Mouse (Mus musculus): ENCODE measurements around the gene Ppp1r8.

Gene Ppp1r8

GRCm38 (mm10) chr4:132842970-132843704, at the start of gene Ppp1r8:
Gene Ppp1r8, minus strand, starts transcription at chr4:132843169.
- peak; percentile 89 to 92 for DNase-seq

DNA sequence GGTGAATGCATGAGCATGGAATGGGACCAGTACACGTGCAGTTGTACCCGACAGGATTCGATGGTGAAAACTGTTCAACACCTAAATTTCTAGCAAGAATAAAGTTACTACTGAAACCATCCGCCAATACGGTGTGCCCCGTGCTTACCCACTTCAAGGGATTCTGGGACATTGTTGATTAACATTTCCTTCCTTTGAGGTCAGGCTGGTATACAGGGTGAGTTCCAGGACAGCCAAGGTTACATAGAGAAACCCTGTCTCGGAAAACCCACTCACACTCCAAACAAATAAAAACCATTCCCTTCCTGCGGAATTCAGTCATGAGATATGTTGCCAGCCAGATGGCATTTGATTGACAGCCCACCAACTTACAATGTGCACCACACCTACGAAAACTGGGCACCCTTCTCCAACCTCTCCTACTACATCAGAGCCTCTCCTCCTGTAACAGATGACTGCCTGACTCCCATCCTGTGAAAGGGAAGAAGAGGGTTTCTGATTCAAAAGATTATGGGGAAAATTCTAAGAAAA, 41.9 kb upstream of the Ppp1r8 start:
- DNase-seq, result peak in 1 of 2 experiments; percentile 41

DNA sequence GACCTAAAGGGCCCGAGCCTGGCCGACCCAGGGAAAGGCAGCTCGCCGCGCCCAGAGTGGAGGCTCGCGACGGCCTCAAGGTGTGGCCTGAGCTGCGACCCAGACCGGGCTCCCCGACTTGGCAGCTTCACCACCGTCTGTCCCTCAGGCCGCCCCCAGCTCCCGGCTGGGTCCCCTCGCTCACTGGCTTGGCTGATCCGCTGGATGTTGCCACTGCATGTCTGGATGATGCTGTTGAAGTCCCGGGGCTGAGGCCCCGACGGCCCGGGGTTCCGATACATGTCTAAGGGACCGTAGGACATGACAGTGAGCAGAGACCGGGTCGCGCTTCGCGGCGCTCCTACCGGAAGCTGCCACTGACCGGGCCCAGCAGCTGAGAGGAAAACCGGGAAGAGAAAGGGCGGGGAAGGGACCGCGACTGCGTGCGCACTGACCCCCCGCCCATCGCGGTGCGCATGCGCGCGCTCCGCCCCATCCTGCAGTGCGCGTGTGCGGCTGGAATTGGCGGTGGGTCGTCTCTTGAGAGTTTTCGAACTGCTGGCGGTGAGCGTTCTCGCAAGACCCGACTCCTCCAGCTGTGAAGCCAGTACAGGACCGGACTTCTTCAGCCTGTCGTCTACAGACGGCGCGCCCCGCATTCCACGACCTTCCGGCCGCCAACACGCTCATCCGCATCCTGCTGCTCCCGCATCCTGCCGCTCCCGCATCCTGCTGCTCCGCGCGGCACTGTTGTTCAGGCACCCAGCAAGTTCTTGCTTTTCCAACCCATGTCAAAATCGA, 41.3 kb upstream of the Ppp1r8 start, which contains the start of gene Stx12:
Gene Stx12, minus strand, starts transcription at position 446 of the 780 bp plus-strand sequence.
- peak; percentile 88 to 92 for DNase-seq

GRCm38 (mm10) chr4:132883561-132884063, 40.6 kb upstream of the Ppp1r8 start:
- DNase-seq, result peak in 1 of 2 experiments; percentile 23

DNA sequence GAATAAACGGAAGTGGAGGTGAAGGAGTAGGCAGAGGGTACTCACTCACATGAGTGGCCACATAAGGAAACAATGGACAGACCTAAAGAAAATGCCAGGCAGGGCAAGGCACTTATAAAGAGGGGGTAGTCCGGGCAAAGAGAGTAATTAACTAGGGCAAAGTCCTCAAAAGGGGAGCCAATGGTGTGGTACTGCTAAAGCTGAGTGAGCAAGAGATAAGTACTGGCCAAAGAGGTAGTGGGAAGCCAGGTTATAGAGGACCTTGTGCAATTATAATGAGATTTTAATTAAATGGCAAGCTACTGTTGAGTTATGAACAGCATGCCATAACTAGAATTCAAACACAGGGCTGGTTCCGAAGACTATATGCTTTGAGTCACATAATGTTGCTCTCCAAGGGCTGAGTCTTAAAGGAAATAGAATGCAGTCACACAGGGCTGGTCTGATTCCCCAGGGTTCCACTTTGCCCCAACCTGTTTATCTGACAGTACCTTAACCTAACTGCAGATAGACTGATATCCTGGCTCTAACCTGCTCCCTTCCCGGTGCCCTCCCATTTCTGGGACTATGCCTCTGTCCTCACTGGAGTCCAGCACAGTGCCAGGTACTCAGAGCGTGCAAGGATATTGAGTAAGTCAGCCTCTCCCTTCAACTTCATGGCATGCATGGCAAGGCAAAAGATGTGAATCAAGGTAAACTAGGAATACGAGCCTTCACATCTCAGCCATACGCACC, 31.6 kb upstream of the Ppp1r8 start:
- peak in 1 of 2 experiments; percentile 17 for DNase-seq

GRCm38 (mm10) chr4:132873481-132874362, 30.8 kb upstream of the Ppp1r8 start:
- DNase-seq, result peak in 1 of 2 experiments; percentile 29

GRCm38 (mm10) chr4:132871116-132871515, 28.1 kb upstream of the Ppp1r8 start:
- no peak for DNase-seq

GRCm38 (mm10) chr4:132864856-132865255, 21.9 kb upstream of the Ppp1r8 start:
- DNase-seq, result no peak

- DNase-seq, result peak in 1 of 2 experiments; percentile 38
These were observed 20.0 kb upstream of the Ppp1r8 start for GRCm38 (mm10) chr4:132863012-132863411.

DNA sequence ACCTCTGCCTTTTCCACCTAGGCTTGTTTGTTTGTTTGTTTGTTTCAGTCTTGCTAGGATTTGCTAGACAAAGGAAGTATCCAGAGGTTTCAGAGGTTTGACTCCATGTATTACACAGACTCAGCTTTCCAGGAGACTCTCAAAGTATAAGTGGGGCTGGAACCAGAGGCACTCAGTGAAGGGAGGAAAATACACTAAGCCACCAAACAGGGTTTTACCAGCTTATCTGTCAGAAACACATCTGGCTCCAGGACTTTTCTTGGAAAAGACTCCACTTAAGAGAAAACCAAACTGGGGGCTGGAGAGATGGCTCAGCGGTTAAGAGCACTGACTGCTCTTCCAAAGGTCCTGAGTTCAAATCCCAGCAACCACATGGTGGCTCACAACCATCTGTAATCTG, 17.9 kb upstream of the Ppp1r8 start:
- DNase-seq, result no peak

- DNase-seq, result no peak
These were observed 719 bp upstream of the Ppp1r8 start for GRCm38 (mm10) chr4:132843705-132844071.

GRCm38 (mm10) chr4:132842281-132842906, 575 bp downstream of the Ppp1r8 start:
- peak in 1 of 2 experiments; percentile 5 for DNase-seq

GRCm38 (mm10) chr4:132841493-132841892, 1.5 kb downstream of the Ppp1r8 start:
- DNase-seq, result no peak

- peak; percentile 53 to 63 for DNase-seq
These were observed 19.2 kb downstream of the Ppp1r8 start for GRCm38 (mm10) chr4:132823614-132824366.

DNA sequence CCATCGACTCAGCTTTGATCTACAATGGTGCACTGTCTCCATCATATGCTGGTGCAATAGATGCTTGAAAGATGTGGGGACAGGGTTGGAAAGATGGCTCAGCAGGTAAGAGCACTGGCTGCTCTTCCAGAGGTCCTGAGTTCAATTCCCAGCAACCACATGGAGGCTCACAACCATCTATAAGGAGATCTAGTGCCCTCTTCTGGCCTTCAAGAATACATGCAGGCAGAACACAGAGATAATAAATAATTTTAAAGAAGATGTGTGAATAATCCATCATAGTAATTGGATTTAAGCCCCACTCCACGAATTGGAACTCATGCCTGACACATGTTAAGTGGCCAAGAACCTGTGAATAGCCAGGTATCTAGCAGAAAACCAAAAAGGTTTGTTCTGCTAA, 24.5 kb downstream of the Ppp1r8 start:
- no peak for DNase-seq

- no peak for DNase-seq
These were observed 26.1 kb downstream of the Ppp1r8 start for GRCm38 (mm10) chr4:132816855-132817254.

DNA sequence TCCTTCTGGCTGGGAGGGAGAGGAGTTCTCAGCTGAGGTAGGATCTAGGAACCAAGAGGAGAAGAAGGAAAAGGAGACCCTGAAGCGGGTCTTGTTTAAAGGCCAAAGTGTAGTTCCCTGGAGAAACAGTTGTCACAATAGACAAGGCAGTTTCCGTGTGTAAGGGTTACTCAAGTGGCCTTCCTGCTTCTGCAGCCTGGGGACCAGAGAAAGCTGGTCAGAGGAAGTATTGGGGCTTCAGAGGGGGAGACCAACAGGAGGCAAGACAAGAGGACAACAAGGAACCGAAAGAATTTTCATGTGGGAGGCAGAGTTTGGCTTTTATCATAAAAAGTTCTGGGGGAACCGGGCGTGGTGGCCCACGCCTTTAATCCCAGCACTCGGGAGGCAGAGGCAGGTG, 26.6 kb downstream of the Ppp1r8 start:
- peak; percentile 31 to 34 for DNase-seq

DNA sequence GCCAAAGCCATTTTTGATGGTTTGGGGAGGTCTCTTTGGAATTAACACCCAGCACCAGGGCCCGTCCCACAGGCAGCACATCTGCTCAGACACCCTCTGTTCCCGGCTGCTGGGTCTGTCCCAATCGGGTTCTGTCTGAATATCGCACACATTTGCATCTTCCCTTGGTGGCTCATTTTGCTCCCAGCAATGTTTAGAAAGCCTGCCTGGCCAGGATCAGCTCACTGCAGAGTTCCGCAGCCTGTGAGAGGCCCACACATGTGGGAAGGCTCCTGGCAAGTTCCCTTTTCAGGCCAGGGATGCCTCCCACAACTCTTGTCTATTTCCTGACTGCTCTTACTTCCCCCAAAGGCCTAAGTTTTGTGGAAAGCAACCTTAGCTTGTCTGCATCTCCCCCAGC, 33.3 kb downstream of the Ppp1r8 start:
- DNase-seq, result peak; percentile 17 to 30

GRCm38 (mm10) chr4:132807771-132808641, 35.0 kb downstream of the Ppp1r8 start:
- DNase-seq, result peak; percentile 27 to 32

Measured in lung, adult 18-20 months (tissue).